Mouse (Mus musculus) yolk sac, embryonic 10.5 days (tissue): ENCODE data around the gene Neurog2.

ENCODE experiments used
- DNase-seq: peaks from one replicate; pipeline ENCODE4 v3.0.0-alpha.2; 2017; ENCODE audit warnings: low spot score

Neurog2 gene

GRCm38 (mm10) chr3:127633080-127634032 is at the start of gene Neurog2:
Neurog2 (plus strand) TSS chr3:127633135.
- DNase-seq, result no peak

- DNase-seq, result no peak
Measured at GRCm38 (mm10) chr3:127597136-127597535, 35.8 kb upstream of the Neurog2 start.

- DNase-seq, result no peak
Measured at GRCm38 (mm10) chr3:127608109-127608508, 24.8 kb upstream of the Neurog2 start.

- peak; percentile 69 for DNase-seq
Measured at GRCm38 (mm10) chr3:127625296-127625695, 7.6 kb upstream of the Neurog2 start.

GRCm38 (mm10) chr3:127625701-127626399 is 7.1 kb upstream of the Neurog2 start:
- DNase-seq, result no peak

- no peak for DNase-seq
Measured at GRCm38 (mm10) chr3:127626524-127626923, 6.4 kb upstream of the Neurog2 start.

- no peak for DNase-seq
Measured at GRCm38 (mm10) chr3:127627151-127627955, 5.6 kb upstream of the Neurog2 start.

GRCm38 (mm10) chr3:127627956-127628310 is 5.0 kb upstream of the Neurog2 start:
- no peak for DNase-seq

GRCm38 (mm10) chr3:127628311-127629184 is 4.4 kb upstream of the Neurog2 start:
- no peak for DNase-seq

- DNase-seq, result no peak
Measured at GRCm38 (mm10) chr3:127630190-127630589, 2.7 kb upstream of the Neurog2 start.

- DNase-seq, result no peak
Measured at GRCm38 (mm10) chr3:127630735-127631372, 2.1 kb upstream of the Neurog2 start.

- no peak for DNase-seq
Measured at GRCm38 (mm10) chr3:127631582-127631981, 1.4 kb upstream of the Neurog2 start.

GRCm38 (mm10) chr3:127632531-127632930 is 404 bp upstream of the Neurog2 start:
- DNase-seq, result no peak

- DNase-seq, result no peak
Measured at GRCm38 (mm10) chr3:127634101-127634983, 1.4 kb downstream of the Neurog2 start.

- no peak for DNase-seq
Measured at GRCm38 (mm10) chr3:127634984-127635349, 2.0 kb downstream of the Neurog2 start.

GRCm38 (mm10) chr3:127639875-127640761 is 7.2 kb downstream of the Neurog2 start:
- DNase-seq, result no peak

- no peak for DNase-seq
Measured at GRCm38 (mm10) chr3:127640762-127641700, 8.1 kb downstream of the Neurog2 start.

GRCm38 (mm10) chr3:127642211-127642610 is 9.3 kb downstream of the Neurog2 start:
- DNase-seq, result no peak
